Comparison of ENCODE assay signal across 20 mouse cellular contexts in genomic region chr13:73677853-73678252, GRCm38 (mm10). TPM values are rescaled to one million over a fixed set of nuclear protein-coding genes. Genes with fewer than 3 reads are reported as not detected.
"Had no signal": no experiment of that assay in that cellular context is flagged by ENCODE, and none has a peak within 500 bp of the region (broad histone marks: within the 10 kb centered on the region; RNA-seq: fewer than 3 reads in every experiment).

Gene Slc6a18, minus strand, starts transcription at chr13:73678023.

- H3K4me1 ChIP-seq: limb, embryonic 15.5 days; midbrain, embryonic 10.5 days; neural tube, embryonic 13.5 days; stomach, embryonic 15.5 days had no signal

- H3K4me3 ChIP-seq: limb, embryonic 15.5 days; liver, embryonic 12.5 days; midbrain, embryonic 10.5 days; neural tube, embryonic 13.5 days; stomach, embryonic 15.5 days had no signal

- H3K9ac ChIP-seq: limb, embryonic 15.5 days; liver, embryonic 12.5 days; lung, embryonic 14.5 days; neural tube, embryonic 13.5 days; stomach, embryonic 15.5 days had no signal

- H3K27me3 ChIP-seq: limb, embryonic 15.5 days; neural tube, embryonic 13.5 days; stomach, embryonic 15.5 days had no signal

- DNase-seq: lung, embryonic 14.5 days; lung, postnatal 10 days; lung, postnatal 4 days; midbrain, embryonic 14.5 days; right cerebral cortex, postnatal 14 days; thymus, adult 2 months; thymus, postnatal 25 days had no signal

- H3K9me3 ChIP-seq: limb, embryonic 15.5 days; liver, embryonic 12.5 days; midbrain, embryonic 10.5 days; neural tube, embryonic 13.5 days; stomach, embryonic 15.5 days had no signal

- H3K36me3 ChIP-seq: limb, embryonic 15.5 days; liver, embryonic 12.5 days; midbrain, embryonic 10.5 days; neural tube, embryonic 13.5 days; stomach, embryonic 15.5 days had no signal

- ATAC-seq: hindbrain, postnatal 0 days; liver, embryonic 12.5 days had no signal

- H3K4me2 ChIP-seq: limb, embryonic 15.5 days; liver, embryonic 12.5 days; lung, embryonic 14.5 days; neural tube, embryonic 13.5 days; stomach, embryonic 15.5 days had no signal

- H3K27ac ChIP-seq: hindbrain, postnatal 0 days; limb, embryonic 15.5 days; liver, embryonic 12.5 days; midbrain, embryonic 10.5 days; neural tube, embryonic 13.5 days; stomach, embryonic 15.5 days had no signal

RNA-seq across cellular contexts. Expression of gene Slc6a18, which starts in this region (rescaled TPM):
- total RNA-seq: hindbrain, postnatal 0 days; layer of hippocampus, adult 8-10 months; layer of hippocampus, postnatal 14 days; left cerebral cortex, adult 18-20 months; left cerebral cortex, postnatal 14 days; megakaryocyte, adult 5-6 weeks had no signal
- polyA plus RNA-seq: hindbrain, postnatal 0 days; intestine, embryonic 14.5 days; limb, embryonic 11.5 days; liver, embryonic 12.5 days; lung, embryonic 14.5 days; midbrain, embryonic 10.5 days; midbrain, embryonic 14.5 days; neural tube, embryonic 13.5 days; stomach, embryonic 15.5 days had no signal
